Mouse (Mus musculus): ENCODE measurements around the gene Sorl1. TPM values are rescaled to one million over a fixed set of nuclear protein-coding genes. Genes with fewer than 3 reads are reported as not detected.

Sorl1 gene
- polyA plus RNA-seq, 1 experiment from 2014 or later, result 11.6 TPM

DNA sequence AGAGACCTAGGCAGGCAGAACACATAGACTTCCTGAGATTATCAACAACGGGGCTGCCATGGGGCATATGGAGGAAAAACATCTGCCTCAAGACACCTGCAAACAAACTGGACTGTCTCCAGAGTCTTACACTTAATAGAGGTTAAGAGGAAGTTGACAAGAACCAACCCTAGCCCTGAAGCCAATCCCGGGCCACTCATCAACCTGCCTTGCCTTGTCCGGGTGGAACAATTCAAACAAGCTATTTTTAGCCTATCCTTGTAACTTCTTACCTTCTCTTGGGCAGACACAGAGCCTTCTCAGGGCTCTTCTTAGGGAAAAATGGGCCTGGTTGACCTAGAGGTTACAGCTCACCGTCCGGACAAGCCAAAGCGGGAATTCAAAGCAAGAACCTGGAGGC, 22.1 kb downstream of the Sorl1 start:
- Histone ChIP-seq H3K4me3 (no peak overlapping the region), H3K36me3 (0 out of 2 replicates have a peak, but pooled peaks cover 5% of the 10 kb centered on the region), H3K4me1 (no peaks in the 10 kb centered on the region), H3K9me3 (no peaks in the 10 kb centered on the region), H3K27me3 (no peaks in the 10 kb centered on the region), H3K4me2 (replicated peaks) (no peak overlapping the region), H3K9ac (no peak overlapping the region), H3K27ac (no peak overlapping the region)
- no peak for ATAC-seq (ENCODE audit: insufficient number of reproducible peaks, insufficient read depth, low FRiP score, low TSS enrichment)
- 81% methylated on average over 6 of the region's 6 CpGs for WGBS

DNA sequence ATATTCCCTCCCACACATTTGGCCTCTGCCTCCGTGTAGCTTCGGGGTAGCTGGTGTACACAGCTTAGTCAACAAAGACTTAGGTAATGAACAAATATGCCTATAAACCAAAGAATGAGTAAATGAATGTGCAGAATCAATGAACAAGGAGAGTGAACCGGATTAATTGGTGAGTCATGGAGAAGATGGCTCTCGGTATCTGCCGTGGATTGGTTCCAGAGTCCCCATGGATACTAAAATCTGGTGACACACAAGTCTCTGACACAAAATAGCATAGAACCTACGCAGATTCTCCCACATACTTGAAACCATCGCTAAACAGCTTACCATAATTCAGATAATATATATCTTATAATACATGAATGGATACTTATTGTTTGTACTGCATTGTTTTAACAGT, 22.8 kb downstream of the Sorl1 start:
- Histone ChIP-seq H3K27me3 (no peaks in the 10 kb centered on the region), H3K4me2 (replicated peaks) (no peak overlapping the region), H3K9me3 (no peaks in the 10 kb centered on the region), H3K4me3 (no peak overlapping the region), H3K36me3 (0 out of 2 replicates have a peak, but pooled peaks cover 8% of the 10 kb centered on the region), H3K9ac (no peak overlapping the region), H3K4me1 (no peaks in the 10 kb centered on the region), H3K27ac (no peak overlapping the region)
- WGBS, result 92% methylated on average over 7 of the region's 7 CpGs
- no peak for ATAC-seq (ENCODE audit: insufficient number of reproducible peaks, insufficient read depth, low FRiP score, low TSS enrichment)

DNA sequence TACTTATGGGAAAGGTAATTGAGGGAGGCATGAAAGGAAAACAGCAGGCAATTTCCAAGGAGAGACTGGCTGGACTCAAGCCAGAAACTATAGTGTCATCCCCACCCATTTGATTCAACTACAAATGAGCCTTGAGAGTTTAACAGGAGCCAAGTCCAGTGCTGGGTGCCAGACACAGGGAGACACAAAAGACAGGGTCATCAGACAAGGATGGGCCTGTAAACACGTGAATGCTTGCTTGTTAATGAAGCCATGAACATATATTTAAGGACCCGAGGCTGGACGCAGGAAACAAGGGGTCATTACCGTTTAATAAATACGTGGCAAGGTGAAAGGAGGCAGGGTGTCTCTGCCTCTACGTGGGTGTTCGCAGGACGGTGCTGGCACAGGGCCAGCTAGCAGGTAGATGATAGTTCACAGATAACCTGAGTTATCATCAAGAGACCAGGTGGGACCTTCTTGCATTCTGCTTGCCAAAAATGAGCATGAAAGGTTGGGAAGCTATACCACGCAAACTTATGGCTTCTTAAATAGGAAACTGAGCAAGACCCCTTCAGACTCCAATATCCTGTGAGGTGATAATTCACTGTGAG, 23.4 kb downstream of the Sorl1 start:
- ATAC-seq (ENCODE audit: insufficient number of reproducible peaks, insufficient read depth, low FRiP score, low TSS enrichment), result no peak
- Histone ChIP-seq H3K4me2 (replicated peaks) (no peak overlapping the region), H3K27me3 (no peaks in the 10 kb centered on the region), H3K36me3 (0 out of 2 replicates have a peak, but pooled peaks cover 8% of the 10 kb centered on the region), H3K9ac (no peak overlapping the region), H3K4me1 (no peaks in the 10 kb centered on the region), H3K27ac (no peak overlapping the region), H3K9me3 (no peaks in the 10 kb centered on the region), H3K4me3 (no peak overlapping the region)
- 84% methylated on average over 9 of the region's 9 CpGs for WGBS

DNA sequence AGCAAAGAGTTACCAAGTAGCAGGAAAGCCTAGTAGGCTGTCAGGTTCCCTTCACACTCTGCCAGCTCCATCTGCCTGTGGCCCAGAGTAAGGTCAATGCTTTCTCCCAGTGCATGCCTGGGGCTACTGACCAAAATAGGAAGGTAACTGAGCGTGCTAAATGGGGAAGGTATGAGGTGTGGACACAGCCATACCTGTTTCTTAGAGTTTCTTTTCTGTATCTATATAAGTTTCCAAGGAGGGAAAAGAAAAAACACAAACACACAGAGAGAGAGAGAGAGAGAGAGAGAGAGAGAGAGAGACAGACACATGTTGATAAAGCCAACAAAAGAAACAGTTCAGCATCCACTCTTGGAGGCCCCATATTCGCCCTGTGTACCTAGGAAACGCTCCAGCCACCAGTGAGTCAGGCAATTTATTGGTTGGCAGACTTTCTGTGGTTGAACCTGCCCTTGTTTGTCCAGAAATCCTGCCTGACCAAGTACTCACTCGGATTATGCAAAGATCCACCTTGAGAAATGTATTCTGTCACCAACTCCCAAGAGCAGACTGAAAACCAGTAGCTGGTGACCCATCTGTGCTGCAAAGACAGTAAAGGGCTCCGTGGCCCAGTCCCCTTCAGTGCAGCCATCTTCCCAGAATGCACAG, 25.5 kb downstream of the Sorl1 start:
- Histone ChIP-seq H3K4me2 (replicated peaks) (no peak overlapping the region), H3K4me3 (no peak overlapping the region), H3K36me3 (0 out of 2 replicates have a peak, but pooled peaks cover 8% of the 10 kb centered on the region), H3K4me1 (no peaks in the 10 kb centered on the region), H3K27me3 (no peaks in the 10 kb centered on the region), H3K27ac (no peak overlapping the region), H3K9ac (no peak overlapping the region), H3K9me3 (no peaks in the 10 kb centered on the region)
- WGBS, result 85% methylated on average over 5 of the region's 5 CpGs
- no peak for ATAC-seq (ENCODE audit: insufficient number of reproducible peaks, insufficient read depth, low FRiP score, low TSS enrichment)

DNA sequence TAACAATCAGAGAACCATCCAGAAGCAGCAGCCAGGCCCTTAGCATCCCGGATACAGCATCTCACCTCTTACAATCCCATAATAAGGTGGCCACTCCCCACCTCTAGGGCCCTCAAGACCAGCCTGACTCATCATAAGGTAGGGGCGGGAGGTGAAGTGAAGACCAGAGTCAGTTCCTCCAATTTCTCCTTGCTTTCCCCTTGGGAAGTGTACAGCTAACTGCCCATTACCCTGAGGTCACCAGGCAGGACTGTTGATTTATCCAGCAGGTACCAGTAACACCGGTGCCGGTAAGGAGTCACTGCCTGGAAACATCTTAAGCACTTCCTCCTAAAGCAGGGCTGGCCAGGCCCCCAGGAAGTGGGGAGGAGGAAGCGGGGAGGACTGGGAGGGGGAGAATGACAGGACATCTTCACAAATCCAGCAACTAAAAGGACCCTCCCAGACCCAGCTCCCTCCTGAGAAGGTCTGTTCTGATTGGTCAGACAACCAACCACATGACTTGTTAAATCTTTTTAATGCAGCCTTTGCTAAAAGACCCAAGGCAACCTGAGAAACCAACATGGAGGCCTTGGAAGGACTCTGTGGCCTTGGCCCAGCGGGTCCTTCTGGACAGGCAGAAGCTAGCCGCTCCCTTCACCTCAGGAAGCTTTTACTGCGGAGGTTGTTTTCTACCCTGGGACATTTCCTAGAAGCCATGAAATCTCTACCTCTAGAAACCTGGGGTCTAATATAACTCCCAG, 26.2 kb downstream of the Sorl1 start:
- 90% methylated on average over 8 of the region's 8 CpGs for WGBS
- no peaks in the 10 kb centered on the region for H3K9me3 ChIP-seq
- H3K36me3 ChIP-seq, result 0 out of 2 replicates have a peak, but pooled peaks cover 8% of the 10 kb centered on the region
- H3K9ac ChIP-seq, result no peak overlapping the region
- H3K4me2 ChIP-seq (replicated peaks), result no peak overlapping the region
- no peaks in the 10 kb centered on the region for H3K4me1 ChIP-seq
- ATAC-seq (ENCODE audit: insufficient number of reproducible peaks, insufficient read depth, low FRiP score, low TSS enrichment), result no peak
- no peak overlapping the region for H3K27ac ChIP-seq
- H3K27me3 ChIP-seq, result no peaks in the 10 kb centered on the region
- no peak overlapping the region for H3K4me3 ChIP-seq

DNA sequence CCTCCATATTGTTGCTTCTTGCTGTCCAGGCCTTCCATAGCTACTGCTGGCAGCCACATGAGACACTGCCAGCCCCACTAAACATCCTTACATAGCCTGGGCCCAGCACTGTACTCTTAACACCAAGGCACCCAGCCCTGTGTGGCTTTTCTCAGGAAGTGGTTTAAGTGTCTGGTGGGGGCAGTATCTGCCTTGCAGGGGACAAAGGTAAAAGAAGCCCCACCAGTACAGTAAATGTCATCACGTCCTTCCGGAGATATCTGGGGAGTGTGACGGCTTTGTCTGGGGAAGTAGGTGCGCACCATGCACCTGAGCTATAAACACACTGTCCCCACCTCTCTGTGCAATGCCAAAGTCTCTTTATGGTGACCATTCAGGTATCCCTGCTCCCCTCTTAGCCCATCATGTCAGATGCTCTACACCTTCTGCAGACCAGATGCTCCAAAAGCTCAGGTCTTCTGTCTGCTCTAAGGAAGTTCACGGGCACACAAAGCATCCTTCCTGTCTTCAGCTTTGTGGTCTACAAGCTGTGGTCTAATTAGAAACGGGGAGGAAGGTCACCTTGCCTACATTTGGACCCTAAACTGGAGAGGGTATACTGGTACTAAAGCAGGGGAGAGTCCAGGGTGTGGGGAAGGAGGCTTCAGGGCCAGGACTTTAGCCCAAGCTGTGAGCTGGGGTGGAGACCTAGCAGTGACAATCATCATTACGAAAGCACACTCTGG, 26.9 kb downstream of the Sorl1 start:
- H3K27ac ChIP-seq, result no peak overlapping the region
- H3K4me3 ChIP-seq, result no peak overlapping the region
- 85% methylated on average over 7 of the region's 7 CpGs for WGBS
- H3K9ac ChIP-seq, result no peak overlapping the region
- no peaks in the 10 kb centered on the region for H3K9me3 ChIP-seq
- ATAC-seq (ENCODE audit: insufficient number of reproducible peaks, insufficient read depth, low FRiP score, low TSS enrichment), result no peak
- no peaks in the 10 kb centered on the region for H3K27me3 ChIP-seq
- H3K36me3 ChIP-seq, result peaks cover 8% of the 10 kb centered on the region; the same call in 1 of the 2 replicates
- H3K4me2 ChIP-seq (replicated peaks), result no peak overlapping the region
- no peaks in the 10 kb centered on the region for H3K4me1 ChIP-seq

DNA sequence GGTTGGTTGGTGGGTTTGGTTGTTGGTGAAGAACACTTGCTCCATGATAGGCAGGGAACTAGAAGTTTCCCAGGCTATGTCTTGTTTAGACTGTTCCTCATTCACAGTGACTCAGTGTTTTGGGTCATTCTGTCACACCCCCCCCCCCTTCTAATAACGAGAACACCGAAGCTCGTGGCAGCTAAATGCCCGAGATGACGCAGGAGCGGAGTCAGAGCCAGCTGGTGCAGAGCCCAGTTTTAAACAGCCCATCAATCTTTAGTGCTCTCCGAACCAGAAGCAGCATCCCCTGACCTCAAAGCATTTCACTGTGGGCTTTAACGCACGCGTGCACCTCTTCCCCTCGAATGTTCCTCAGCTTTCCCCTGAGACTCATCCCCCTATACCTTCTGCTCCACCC, 29.3 kb downstream of the Sorl1 start:
- no peaks in the 10 kb centered on the region for H3K9me3 ChIP-seq
- ATAC-seq (ENCODE audit: insufficient number of reproducible peaks, insufficient read depth, low FRiP score, low TSS enrichment), result no peak
- no peak overlapping the region for H3K9ac ChIP-seq
- H3K36me3 ChIP-seq, result peaks cover 19% of the 10 kb centered on the region; the same call in 1 of the 2 replicates
- 78% methylated on average over 11 of the region's 11 CpGs for WGBS
- H3K27me3 ChIP-seq, result no peaks in the 10 kb centered on the region
- no peak overlapping the region for H3K4me2 ChIP-seq (replicated peaks)
- H3K27ac ChIP-seq, result no peak overlapping the region
- H3K4me1 ChIP-seq, result no peaks in the 10 kb centered on the region
- H3K4me3 ChIP-seq, result no peak overlapping the region

DNA sequence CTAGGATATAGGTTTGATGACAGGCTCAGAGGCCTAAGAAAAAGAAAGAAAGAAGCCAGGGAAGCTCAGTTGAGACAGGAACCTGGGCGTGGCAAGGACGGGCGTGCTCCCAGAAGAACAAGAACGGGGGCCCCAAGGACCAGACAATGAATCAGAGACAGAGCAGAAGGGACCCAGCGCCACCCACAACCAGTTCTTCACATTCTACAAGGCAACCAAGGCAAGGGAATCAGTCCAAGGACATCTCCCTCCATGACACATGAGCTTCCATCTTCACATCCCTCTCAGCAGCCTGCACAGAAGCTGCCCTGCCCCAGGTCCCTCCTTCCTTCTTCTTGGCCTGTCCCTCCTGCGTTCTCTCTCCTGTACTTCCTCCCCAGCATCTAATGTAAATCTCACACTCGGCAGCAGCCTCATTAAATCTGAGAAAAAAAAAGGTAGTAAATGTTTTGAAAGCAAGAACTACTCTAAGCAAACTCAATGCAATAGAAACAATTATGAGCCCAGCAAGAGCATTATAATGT, 30.0 kb downstream of the Sorl1 start:
- Histone ChIP-seq H3K36me3 (peaks cover 22% of the 10 kb centered on the region; the same call in 1 of the 2 replicates), H3K9ac (no peak overlapping the region), H3K4me2 (replicated peaks) (no peak overlapping the region), H3K9me3 (no peaks in the 10 kb centered on the region), H3K27me3 (no peaks in the 10 kb centered on the region), H3K4me1 (no peaks in the 10 kb centered on the region), H3K27ac (no peak overlapping the region), H3K4me3 (no peak overlapping the region)
- no peak for ATAC-seq (ENCODE audit: insufficient number of reproducible peaks, insufficient read depth, low FRiP score, low TSS enrichment)
- 90% methylated on average over 7 of the region's 7 CpGs for WGBS

DNA sequence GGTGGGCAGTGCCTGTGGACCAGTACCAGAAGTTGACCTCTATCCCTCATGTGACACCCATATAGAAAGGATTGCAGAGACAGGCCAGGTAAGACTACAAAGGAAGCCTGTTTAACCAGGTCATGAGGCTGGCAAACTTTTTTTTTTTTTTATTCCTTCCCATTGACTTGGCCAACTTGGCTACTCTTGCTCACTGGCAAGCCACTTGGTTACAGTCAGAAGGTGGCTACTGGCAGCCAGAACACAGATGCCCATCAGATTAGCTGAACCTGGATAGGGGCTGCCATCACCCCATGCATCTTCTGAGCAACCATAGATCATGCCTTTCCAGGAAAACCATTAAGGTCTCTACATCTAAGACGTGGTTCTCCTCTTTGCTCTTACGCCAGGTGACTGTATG, 31.3 kb downstream of the Sorl1 start:
- Histone ChIP-seq H3K27ac (no peak overlapping the region), H3K4me2 (replicated peaks) (no peak overlapping the region), H3K9me3 (no peaks in the 10 kb centered on the region), H3K4me1 (peaks cover 5% of the 10 kb centered on the region; the same call in 1 of the 2 replicates), H3K27me3 (no peaks in the 10 kb centered on the region), H3K4me3 (no peak overlapping the region), H3K36me3 (peaks cover 18% of the 10 kb centered on the region; the same call in 1 of the 2 replicates), H3K9ac (no peak overlapping the region)
- ATAC-seq (ENCODE audit: insufficient number of reproducible peaks, insufficient read depth, low FRiP score, low TSS enrichment), result no peak
- WGBS, result 86% methylated on average over 2 of the region's 2 CpGs

DNA sequence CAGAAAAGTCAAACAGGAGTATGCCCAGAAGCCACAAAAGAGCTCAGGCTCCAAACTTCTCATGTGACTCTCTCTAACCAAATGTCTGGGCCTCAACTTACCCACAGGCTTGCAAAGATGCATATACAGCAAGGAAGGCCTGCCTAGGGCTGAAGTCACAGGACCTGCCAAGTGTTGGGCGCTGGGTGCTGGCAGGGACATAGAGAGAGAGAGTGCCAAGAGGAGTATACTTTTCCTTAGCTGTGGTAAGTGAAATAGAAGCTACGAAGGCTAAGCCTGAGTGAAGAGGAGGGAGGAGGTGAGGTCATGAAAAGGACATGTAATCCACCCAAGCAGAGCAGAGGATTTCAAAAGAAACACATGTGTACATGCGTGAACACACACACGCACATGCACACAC, 32.5 kb downstream of the Sorl1 start:
- Histone ChIP-seq H3K9me3 (no peaks in the 10 kb centered on the region), H3K4me2 (replicated peaks) (no peak overlapping the region), H3K27ac (no peak overlapping the region), H3K27me3 (no peaks in the 10 kb centered on the region), H3K4me1 (peaks cover 6% of the 10 kb centered on the region; the same call in 1 of the 2 replicates), H3K9ac (no peak overlapping the region), H3K36me3 (peaks cover 16% of the 10 kb centered on the region; the same call in 1 of the 2 replicates), H3K4me3 (no peak overlapping the region)
- WGBS, result 91% methylated on average over 4 of the region's 4 CpGs
- no peak for ATAC-seq (ENCODE audit: insufficient number of reproducible peaks, insufficient read depth, low FRiP score, low TSS enrichment)

DNA sequence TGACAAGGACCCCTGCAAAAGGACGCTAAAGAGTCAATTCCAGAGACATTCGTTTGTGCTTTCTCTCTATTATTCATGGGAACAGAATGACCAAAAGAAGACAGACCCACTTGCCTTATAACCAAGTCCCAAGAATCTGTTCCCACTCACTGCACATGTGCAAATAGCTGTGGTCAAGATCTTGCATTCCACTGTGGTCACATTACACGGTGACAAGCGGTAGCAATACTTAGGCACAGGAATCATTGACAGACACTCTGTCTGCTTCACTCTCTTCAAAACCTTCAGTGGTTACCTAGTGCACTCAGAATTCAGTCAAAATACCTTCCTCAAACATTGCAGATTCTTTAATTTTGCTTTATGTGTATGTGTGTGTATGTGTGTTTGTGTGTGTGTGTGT, 36.2 kb downstream of the Sorl1 start:
- ATAC-seq (ENCODE audit: insufficient number of reproducible peaks, insufficient read depth, low FRiP score, low TSS enrichment), result no peak
- 57% methylated on average over 4 of the region's 4 CpGs for WGBS
- H3K27ac ChIP-seq, result no peak overlapping the region

More for the DNA sequence above, 36.2 kb downstream of the Sorl1 start:
- Histone ChIP-seq H3K4me2 (replicated peaks) (no peak overlapping the region), H3K9me3 (no peaks in the 10 kb centered on the region), H3K9ac (no peak overlapping the region), H3K4me1 (peaks cover 6% of the 10 kb centered on the region; the same call in 1 of the 2 replicates), H3K36me3 (peaks cover 14% of the 10 kb centered on the region; the same call in 1 of the 2 replicates), H3K4me3 (no peak overlapping the region), H3K27me3 (no peaks in the 10 kb centered on the region)

All from embryonic facial prominence, embryonic 12.5 days (tissue).